9 mouse cellular contexts compared by ENCODE assay signal in genomic region chr2:30743976-30744620, GRCm38 (mm10). TPM values are rescaled to one million over a fixed set of nuclear protein-coding genes. Genes with fewer than 3 reads are reported as not detected.
A peak's percentile ranks its signal among the peaks of the same experiment; 100 is the strongest.
DNase-seq lines count a peak whose midpoint lies in the region; ATAC-seq lines count a peak whose summit lies in the region.
"Had no signal": no experiment of that assay in that cellular context is flagged by ENCODE, and none has a peak within 500 bp of the region (broad histone marks: within the 10 kb centered on the region; RNA-seq: fewer than 3 reads in every experiment).

No protein-coding gene starts in this region.

- 1% methylated on average over 15 of the region's 15 CpGs for WGBS in forebrain, embryonic 11.5 days
- 9% methylated on average over 15 of the region's 15 CpGs for WGBS in limb, embryonic 10.5 days
- WGBS in neural tube, embryonic 14.5 days = 3% methylated on average over 15 of the region's 15 CpGs

- peaks cover 16% of the 10 kb centered on the region for H3K4me1 ChIP-seq in forebrain, embryonic 11.5 days (replicated peaks; ENCODE audit: control insufficient read depth, insufficient read depth, low read length)
- peaks cover 21% of the 10 kb centered on the region for H3K4me1 ChIP-seq in limb, embryonic 10.5 days
- peaks cover 15% of the 10 kb centered on the region for H3K4me1 ChIP-seq in neural tube, embryonic 14.5 days (ENCODE audit: control insufficient read depth, insufficient read depth, low read length)

- H3K27ac ChIP-seq in forebrain, embryonic 11.5 days (ENCODE audit: low read depth, low read length) = peak overlapping the region; percentile 97
- peak overlapping the region; percentile 92 for H3K27ac ChIP-seq in limb, embryonic 10.5 days
- H3K27ac ChIP-seq in neural tube, embryonic 14.5 days (ENCODE audit: low read depth, low read length) = peak overlapping the region; percentile 85
- H3K27ac ChIP-seq: liver, embryonic 14.5 days had no signal

- H3K4me2 ChIP-seq in forebrain, embryonic 11.5 days (ENCODE audit: low read depth, low read length, severe bottlenecking) = peak overlapping the region; percentile 31
- H3K4me2 ChIP-seq in neural tube, embryonic 14.5 days (ENCODE audit: low read depth, low read length) = peak overlapping the region; percentile 16; the same call in 1 of the 2 replicates

- peak overlapping the region; percentile 55 for H3K9ac ChIP-seq in forebrain, embryonic 11.5 days (ENCODE audit: low read length)
- peak overlapping the region; percentile 34; the same call in 1 of the 2 replicates for H3K9ac ChIP-seq in neural tube, embryonic 14.5 days (replicated peaks; ENCODE audit: low read depth, low read length)
- H3K9ac ChIP-seq: liver, embryonic 14.5 days had no signal

- no peak overlapping the region for H3K4me3 ChIP-seq in forebrain, embryonic 11.5 days (ENCODE audit: low read depth, low read length)
- H3K4me3 ChIP-seq in limb, embryonic 10.5 days = peak overlapping the region; percentile 24; the same call in 1 of the 2 replicates
- H3K4me3 ChIP-seq in neural tube, embryonic 14.5 days (ENCODE audit: low read depth, low read length) = no peak overlapping the region

- H3K36me3 ChIP-seq in forebrain, embryonic 11.5 days (ENCODE audit: control insufficient read depth, insufficient read depth, low read length) = no peaks in the 10 kb centered on the region
- H3K36me3 ChIP-seq in limb, embryonic 10.5 days = no peaks in the 10 kb centered on the region
- H3K36me3 ChIP-seq in neural tube, embryonic 14.5 days (ENCODE audit: control insufficient read depth, insufficient read depth, low read length) = no peaks in the 10 kb centered on the region

- DNase-seq in right cerebral cortex, postnatal 10 days (ENCODE audit: low spot score in 2 of 2) = peak; percentile 58 to 61
- no peak for DNase-seq in right cerebral cortex, postnatal 25 days
- DNase-seq in forebrain, embryonic 11.5 days (ENCODE audit: low spot score) = peak; percentile 88
- peak; percentile 74 for DNase-seq in heart, postnatal 4 days
- peak; percentile 78 for DNase-seq in limb, embryonic 10.5 days (ENCODE audit: low spot score)
- DNase-seq in left cerebral cortex, adult 9 months (ENCODE audit: low spot score in 2 of 2) = no peak
- no peak for DNase-seq in layer of hippocampus, adult 9-11 months

- no peaks in the 10 kb centered on the region; the same call in 1 of the 2 replicates for H3K9me3 ChIP-seq in forebrain, embryonic 11.5 days (ENCODE audit: control insufficient read depth, low read length)
- no peaks in the 10 kb centered on the region for H3K9me3 ChIP-seq in limb, embryonic 10.5 days (replicated peaks)
- H3K9me3 ChIP-seq in neural tube, embryonic 14.5 days (ENCODE audit: control insufficient read depth, low read length) = no peaks in the 10 kb centered on the region

- ATAC-seq in forebrain, embryonic 11.5 days (replicated peaks; ENCODE audit: low FRiP score) = peak; percentile 83
- peak; percentile 71 for ATAC-seq in neural tube, embryonic 14.5 days (ENCODE audit: low read depth)

- no peaks in the 10 kb centered on the region for H3K27me3 ChIP-seq in forebrain, embryonic 11.5 days (ENCODE audit: control insufficient read depth, insufficient read depth, low read length)
- H3K27me3 ChIP-seq in limb, embryonic 10.5 days (ENCODE audit: low read depth, poor library complexity, severe bottlenecking) = no peaks in the 10 kb centered on the region
- H3K27me3 ChIP-seq in neural tube, embryonic 14.5 days (ENCODE audit: control insufficient read depth, insufficient read depth, low read length) = no peaks in the 10 kb centered on the region

RNA-seq across cellular contexts. Expression of gene 1700001O22Rik, which starts 59.4 kb away (rescaled TPM):
- 4.2 and 4.6 TPM in 2 replicates for polyA plus RNA-seq in forebrain, embryonic 11.5 days (2014; fragmentation: Nextera tagmentation; extraction: Ambion mirVana)
- 1 to 10 TPM; 2.6 to 4.0 TPM for total RNA-seq in heart, postnatal 4 days (2021)
- polyA plus RNA-seq in limb, embryonic 10.5 days (2016; fragmentation: Nextera tagmentation; extraction: Ambion mirVana) = 2.1 and 4.0 TPM in 2 replicates
- 0.89 and 1.9 TPM in 2 replicates for polyA plus RNA-seq in neural tube, embryonic 14.5 days (2014; fragmentation: Nextera tagmentation; extraction: Ambion mirVana)
- polyA plus RNA-seq: liver, embryonic 14.5 days had no signal

Comparison
In these comparisons a context has a peak if more than half of its experiments do, and no peak if none do; other contexts are left out.
1. DNase-seq: peak in right cerebral cortex, postnatal 10 days (2 of 2), forebrain, embryonic 11.5 days (single experiment), heart, postnatal 4 days (single experiment) and limb, embryonic 10.5 days (single experiment); none in right cerebral cortex, postnatal 25 days (single experiment), left cerebral cortex, adult 9 months (0 of 2) and layer of hippocampus, adult 9-11 months (single experiment).
2. Peak in every context shown above with its lines, with median percentiles within 50 percentile points of each other: H3K27ac ChIP-seq.